Mouse (Mus musculus) neural tube, embryonic 13.5 days (tissue): Measurements from ENCODE around the gene Ulk1. TPM values are rescaled to one million over a fixed set of nuclear protein-coding genes. Genes with fewer than 3 reads are reported as not detected.

Experiments used
- ATAC-seq: fragments of 200-750 bp; cut with Nextera tagmentation; 2 replicates; pipeline ENCODE4 v1.8.0; 2017; ENCODE audit warnings: low read depth, mild to moderate bottlenecking, moderate TSS enrichment, moderate library complexity
- H3K27ac ChIP-seq: fragments of 300-500 bp; sonication (generic); replicated peaks from 2 replicates; pipeline ENCODE4 v1.5.1; 2015; ENCODE audit warnings: moderate library complexity, mild to moderate bottlenecking, inconsistent platforms
- H3K27me3 ChIP-seq: fragments of 300-500 bp; sonication (generic); 2 replicates; pipeline ENCODE4 v1.6.1; 2015; ENCODE audit warnings: mild to moderate bottlenecking, inconsistent platforms
- H3K36me3 ChIP-seq: fragments of 300-500 bp; sonication (generic); 2 replicates; pipeline ENCODE4 v1.6.1; 2015; ENCODE audit warnings: mild to moderate bottlenecking, inconsistent platforms
- H3K4me1 ChIP-seq: fragments of 300-500 bp; sonication (generic); replicated peaks from 2 replicates; pipeline ENCODE4 v1.6.1; 2015; ENCODE audit warnings: inconsistent platforms
- H3K4me2 ChIP-seq: fragments of 300-500 bp; sonication (generic); 2 replicates; pipeline ENCODE4 v1.6.1; 2015; ENCODE audit warnings: inconsistent platforms, mild to moderate bottlenecking, moderate library complexity
- H3K4me3 ChIP-seq: fragments of 300-500 bp; sonication (generic); 2 replicates; pipeline ENCODE4 v1.5.1; 2015; ENCODE audit warnings: mild to moderate bottlenecking, inconsistent platforms
- H3K9ac ChIP-seq: fragments of 300-500 bp; sonication (generic); 2 replicates; pipeline ENCODE4 v1.6.1; 2015; ENCODE audit warnings: moderate library complexity, mild to moderate bottlenecking, inconsistent platforms
- H3K9me3 ChIP-seq: fragments of 300-500 bp; sonication (generic); 2 replicates; pipeline ENCODE4 v1.6.1; 2016; ENCODE audit warnings: inconsistent platforms
- whole genome bisulfite sequencing: fragments of 180-500 bp; shearing (Covaris S2); methylation state at CpG from one replicate; pipeline ENCODE4 v1.1.7; 2015; 5-methylcytosine and 5-hydroxymethylcytosine counted together
- polyA plus RNA-seq: library from polyadenylated mRNA; unstranded; fragments of >200 nt; fragmentation: Nextera tagmentation; extraction: Ambion mirVana; gene quantifications from 2 replicates; pipeline ENCODE4 v1.2.1, GENCODE M21; 2015

The Ulk1 gene
- polyA plus RNA-seq, 1 experiment from 2014 or later, result 30.3 TPM

DNA sequence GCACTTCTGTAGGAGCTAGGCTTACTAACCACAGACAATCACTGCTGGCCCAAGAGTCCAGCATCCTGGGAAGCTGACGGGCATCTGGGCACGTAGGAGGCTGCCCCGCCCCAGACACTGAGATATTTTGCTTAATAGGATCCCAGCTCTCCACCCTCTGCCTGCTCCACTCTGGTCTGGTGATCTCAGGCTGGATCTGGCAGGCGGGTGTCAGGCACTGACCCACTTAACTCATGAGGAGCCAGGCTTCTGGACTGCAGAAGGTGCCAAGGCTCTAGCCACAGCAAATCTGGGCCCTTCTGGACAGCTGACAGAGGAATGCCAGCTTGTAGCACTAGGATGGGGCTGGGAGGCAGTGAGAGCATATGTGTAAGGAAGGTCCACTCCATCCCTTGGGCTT is 7.7 kb downstream of the Ulk1 start:
- Histone ChIP-seq H3K9me3 (no peaks in the 10 kb centered on the region), H3K4me1 (peaks cover 43% of the 10 kb centered on the region), H3K9ac (no peak overlapping the region), H3K27ac (no peak overlapping the region), H3K4me3 (no peak overlapping the region), H3K36me3 (peaks cover 73% of the 10 kb centered on the region), H3K4me2 (no peak overlapping the region), H3K27me3 (no peaks in the 10 kb centered on the region)
- ATAC-seq, result no peak
- 91% methylated on average over 4 of the region's 4 CpGs for WGBS

DNA sequence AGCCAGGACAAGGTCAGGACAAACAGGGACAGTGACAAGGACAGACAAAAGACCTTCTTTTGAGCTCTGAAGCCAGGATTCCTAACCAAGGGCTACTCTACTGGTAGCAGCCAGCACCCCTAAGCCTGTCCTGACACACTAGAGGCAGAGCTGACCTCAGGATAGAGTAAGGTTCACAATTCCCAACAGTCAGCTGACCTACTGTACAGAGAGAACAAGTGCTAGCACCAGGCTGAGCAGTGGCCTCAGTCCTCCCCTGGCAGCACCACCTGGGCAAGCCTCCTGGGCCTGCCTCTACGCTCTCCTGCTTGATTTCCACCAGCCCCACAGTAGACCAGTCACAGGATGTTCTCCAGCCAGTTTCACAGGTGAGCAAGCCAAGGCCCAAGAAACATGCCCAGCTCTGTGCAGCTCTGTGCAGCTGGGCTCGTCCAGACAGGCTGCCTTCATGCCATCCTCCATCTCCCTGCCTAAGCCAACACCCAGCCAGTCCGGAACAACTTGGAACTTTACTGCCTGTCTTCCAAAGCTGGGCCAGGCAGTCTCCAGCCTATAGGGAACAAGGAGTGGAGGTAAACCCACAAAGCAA is 8.8 kb downstream of the Ulk1 start:
- H3K4me1 ChIP-seq, result peaks cover 32% of the 10 kb centered on the region
- H3K36me3 ChIP-seq, result peaks cover 84% of the 10 kb centered on the region
- H3K27ac ChIP-seq, result no peak overlapping the region
- H3K4me2 ChIP-seq, result no peak overlapping the region
- ATAC-seq, result no peak
- no peaks in the 10 kb centered on the region for H3K9me3 ChIP-seq
- 93% methylated on average over 3 of the region's 3 CpGs for WGBS
- H3K4me3 ChIP-seq, result no peak overlapping the region
- H3K9ac ChIP-seq, result no peak overlapping the region
- H3K27me3 ChIP-seq, result no peaks in the 10 kb centered on the region

DNA sequence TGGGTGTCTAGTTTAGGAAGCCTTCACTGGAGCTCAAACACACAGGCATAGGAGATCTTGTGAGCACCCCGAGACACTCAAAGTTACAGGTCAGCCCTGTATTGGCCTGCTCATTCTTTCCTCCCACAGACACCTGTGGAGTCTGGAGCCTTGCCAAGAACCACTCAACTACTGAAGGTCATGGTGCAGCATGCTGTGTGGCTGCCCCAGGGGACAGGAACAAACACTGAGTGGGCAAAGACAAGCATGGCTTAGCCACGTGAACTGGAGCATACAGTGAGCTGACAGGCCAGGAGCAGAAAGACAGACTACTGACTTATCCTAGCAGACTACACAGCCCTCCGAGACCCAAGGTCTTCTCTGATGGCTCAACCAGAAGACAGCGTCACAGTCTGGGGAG is 12.2 kb downstream of the Ulk1 start:
- H3K4me3 ChIP-seq, result no peak overlapping the region
- no peak overlapping the region for H3K9ac ChIP-seq

DNA sequence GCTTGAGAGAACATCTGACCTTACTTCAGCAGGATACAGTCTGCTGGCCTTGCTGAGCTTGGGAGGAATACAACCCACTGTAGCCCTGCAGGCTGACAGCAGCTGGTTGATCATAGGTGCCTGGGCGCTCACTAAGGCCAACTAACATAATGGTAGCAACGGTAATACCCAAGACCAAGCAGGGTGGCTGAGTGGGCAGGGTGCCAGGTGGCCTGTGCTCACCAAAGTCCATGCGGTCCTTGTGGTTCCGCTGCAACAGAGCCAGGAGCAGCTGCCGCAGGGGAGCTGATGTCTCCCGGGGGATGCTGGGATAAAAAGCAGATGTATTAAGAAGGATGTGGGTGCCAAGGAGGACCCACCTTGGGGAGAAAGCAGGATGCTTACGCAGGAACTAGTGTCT is 15.5 kb downstream of the Ulk1 start:
- no peak overlapping the region for H3K9ac ChIP-seq
- no peaks in the 10 kb centered on the region for H3K9me3 ChIP-seq
- H3K36me3 ChIP-seq, result peaks cover 100% of the 10 kb centered on the region
- no peak overlapping the region for H3K27ac ChIP-seq
- 82% methylated on average over 7 of the region's 7 CpGs for WGBS
- H3K27me3 ChIP-seq, result no peaks in the 10 kb centered on the region
- H3K4me2 ChIP-seq, result no peak overlapping the region
- no peaks in the 10 kb centered on the region for H3K4me1 ChIP-seq
- no peak for ATAC-seq
- H3K4me3 ChIP-seq, result no peak overlapping the region

More for the DNA sequence above, 12.2 kb downstream of the Ulk1 start:
- Histone ChIP-seq H3K4me1 (peaks cover 5% of the 10 kb centered on the region; the same call in 1 of the 2 replicates), H3K27me3 (no peaks in the 10 kb centered on the region), H3K36me3 (peaks cover 97% of the 10 kb centered on the region), H3K27ac (no peak overlapping the region), H3K4me2 (no peak overlapping the region), H3K9me3 (no peaks in the 10 kb centered on the region)
- 67% methylated on average over 4 of the region's 4 CpGs for WGBS
- no peak for ATAC-seq

DNA sequence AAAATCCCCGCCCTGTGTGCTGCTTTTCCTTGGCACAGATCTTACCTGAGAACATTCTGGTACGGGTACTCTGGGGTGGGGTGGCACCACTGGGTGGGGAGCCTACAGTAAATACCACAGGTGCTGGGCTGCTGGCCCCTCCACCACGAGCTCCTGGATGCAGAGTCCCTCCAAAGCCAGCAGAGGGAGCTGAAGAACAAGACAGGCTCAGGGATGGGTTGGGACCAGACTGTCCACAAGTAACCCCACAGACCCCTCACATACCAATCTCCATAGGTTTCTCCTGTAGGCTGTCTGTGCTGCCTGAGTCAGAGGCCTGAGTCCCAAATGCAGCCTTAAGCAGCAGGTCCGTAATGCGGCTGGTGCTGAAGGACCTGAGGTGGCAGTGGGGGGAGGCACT is 21.2 kb downstream of the Ulk1 start:
- H3K36me3 ChIP-seq, result peaks cover 94% of the 10 kb centered on the region
- H3K4me2 ChIP-seq, result no peak overlapping the region
- H3K4me3 ChIP-seq, result no peak overlapping the region
- no peak overlapping the region for H3K27ac ChIP-seq
- WGBS, result 72% methylated on average over 5 of the region's 5 CpGs
- no peaks in the 10 kb centered on the region for H3K4me1 ChIP-seq
- no peaks in the 10 kb centered on the region for H3K27me3 ChIP-seq
- H3K9ac ChIP-seq, result no peak overlapping the region
- ATAC-seq, result peak; percentile 41; the same call in 1 of the 2 replicates
- H3K9me3 ChIP-seq, result no peaks in the 10 kb centered on the region

DNA sequence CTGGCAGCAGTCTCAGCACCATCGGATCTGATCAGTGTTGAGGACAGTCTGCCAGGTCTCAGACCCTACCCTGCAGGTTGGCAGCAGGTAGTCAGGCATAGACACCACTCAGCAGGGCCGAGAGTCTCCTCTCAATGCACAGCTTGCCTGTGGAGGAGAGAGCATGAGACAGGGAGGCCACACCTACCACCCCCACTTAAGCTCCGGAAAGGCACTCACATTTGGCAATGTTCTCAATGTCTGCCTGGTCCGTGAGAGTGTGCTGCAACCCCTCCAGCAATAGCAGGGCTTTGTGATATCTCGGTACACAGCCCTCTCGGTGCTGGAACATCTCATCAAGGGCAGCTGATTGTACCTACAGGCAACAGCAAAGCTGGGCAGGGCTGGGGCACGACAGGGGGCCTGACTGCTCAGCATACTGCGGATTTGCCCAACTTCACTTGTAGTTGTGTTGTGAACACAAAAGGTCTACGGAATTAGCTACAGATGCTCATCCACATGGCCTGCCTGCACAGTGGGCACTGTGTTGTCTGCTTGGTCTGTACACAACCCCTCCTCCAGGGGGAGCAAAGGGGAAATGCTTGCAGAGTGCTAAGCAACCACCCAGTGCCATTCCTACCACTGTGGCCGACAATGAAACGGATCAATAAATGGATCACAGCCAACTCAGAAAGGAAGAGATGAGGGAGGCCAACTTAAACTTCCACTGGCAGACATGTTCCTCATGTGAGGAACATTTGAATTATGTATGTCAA is 23.6 kb downstream of the Ulk1 start:
- ATAC-seq, result no peak
- Histone ChIP-seq H3K9ac (no peak overlapping the region), H3K9me3 (no peaks in the 10 kb centered on the region), H3K4me2 (no peak overlapping the region), H3K4me1 (no peaks in the 10 kb centered on the region), H3K4me3 (no peak overlapping the region), H3K27ac (no peak overlapping the region), H3K27me3 (no peaks in the 10 kb centered on the region), H3K36me3 (peaks cover 70% of the 10 kb centered on the region)
- WGBS, result 85% methylated on average over 11 of the region's 11 CpGs

DNA sequence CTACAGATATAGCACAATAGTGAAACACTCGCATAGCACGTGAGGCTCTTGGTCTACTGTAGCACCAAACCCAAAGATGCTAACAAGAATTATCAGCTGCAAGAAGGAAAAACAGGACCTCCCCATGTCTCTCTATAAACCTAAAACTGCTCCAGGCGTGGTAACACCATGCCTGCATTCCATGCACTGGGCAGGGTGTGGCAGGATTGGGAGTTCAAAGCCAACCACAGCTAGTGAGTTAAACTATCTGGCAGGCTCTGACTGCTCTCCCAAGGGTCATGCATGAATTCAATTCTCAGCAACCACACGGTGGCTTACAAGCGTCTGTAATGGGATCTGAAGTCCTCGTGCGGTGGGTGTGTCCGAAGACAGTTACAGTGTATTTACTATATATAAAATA is 26.7 kb downstream of the Ulk1 start:
- no peak overlapping the region for H3K9ac ChIP-seq
- no peaks in the 10 kb centered on the region for H3K27me3 ChIP-seq
- no peak overlapping the region for H3K27ac ChIP-seq
- no peak overlapping the region for H3K4me3 ChIP-seq
- peaks cover 39% of the 10 kb centered on the region for H3K36me3 ChIP-seq
- no peaks in the 10 kb centered on the region for H3K9me3 ChIP-seq
- no peak overlapping the region for H3K4me2 ChIP-seq
- peaks cover 28% of the 10 kb centered on the region for H3K4me1 ChIP-seq
- WGBS, result 74% methylated on average over 8 of the region's 8 CpGs
- no peak for ATAC-seq

DNA sequence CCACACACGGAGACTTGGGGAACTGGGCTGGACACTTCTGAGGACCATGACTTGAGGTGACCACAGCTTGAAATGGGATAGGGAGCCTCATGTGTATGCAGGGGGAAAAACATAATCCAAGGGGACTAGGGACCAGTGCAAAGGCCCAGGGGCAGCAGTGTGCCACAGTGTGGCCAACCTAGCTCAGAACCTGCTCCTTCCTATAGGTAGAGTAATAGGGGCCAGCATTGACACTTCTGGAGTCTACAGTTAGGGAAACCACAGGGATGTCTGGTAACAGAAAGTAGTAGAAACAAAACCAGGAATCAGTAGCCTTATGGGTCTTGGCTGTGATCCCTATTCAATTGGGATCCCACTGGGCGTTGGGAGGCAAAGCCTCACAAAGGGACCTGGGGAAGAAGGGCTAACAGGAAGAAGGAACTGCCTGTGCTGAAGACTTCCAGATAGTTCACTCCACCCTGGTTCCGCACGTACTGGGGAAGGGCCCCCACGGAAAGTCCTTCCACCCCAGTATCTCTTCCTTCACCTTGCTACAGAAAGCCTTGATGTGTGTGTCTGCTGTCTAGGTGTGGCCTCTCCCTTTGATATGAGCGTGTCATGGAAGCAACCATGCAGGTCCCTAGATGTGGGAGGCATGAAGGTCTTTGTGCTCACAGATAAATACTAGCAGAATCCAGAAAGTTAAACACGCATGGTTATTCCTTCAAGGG is 28.2 kb downstream of the Ulk1 start:
- H3K4me2 ChIP-seq, result 0 out of 2 replicates have a peak overlapping the region, but pooled peaks have one; percentile 95
- no peaks in the 10 kb centered on the region for H3K9me3 ChIP-seq
- WGBS, result 86% methylated on average over 7 of the region's 7 CpGs
- no peak overlapping the region for H3K4me3 ChIP-seq
- no peak overlapping the region for H3K9ac ChIP-seq
- peaks cover 34% of the 10 kb centered on the region for H3K36me3 ChIP-seq
- H3K27ac ChIP-seq, result no peak overlapping the region
- no peaks in the 10 kb centered on the region for H3K27me3 ChIP-seq
- no peak for ATAC-seq
- H3K4me1 ChIP-seq, result peaks cover 28% of the 10 kb centered on the region

DNA sequence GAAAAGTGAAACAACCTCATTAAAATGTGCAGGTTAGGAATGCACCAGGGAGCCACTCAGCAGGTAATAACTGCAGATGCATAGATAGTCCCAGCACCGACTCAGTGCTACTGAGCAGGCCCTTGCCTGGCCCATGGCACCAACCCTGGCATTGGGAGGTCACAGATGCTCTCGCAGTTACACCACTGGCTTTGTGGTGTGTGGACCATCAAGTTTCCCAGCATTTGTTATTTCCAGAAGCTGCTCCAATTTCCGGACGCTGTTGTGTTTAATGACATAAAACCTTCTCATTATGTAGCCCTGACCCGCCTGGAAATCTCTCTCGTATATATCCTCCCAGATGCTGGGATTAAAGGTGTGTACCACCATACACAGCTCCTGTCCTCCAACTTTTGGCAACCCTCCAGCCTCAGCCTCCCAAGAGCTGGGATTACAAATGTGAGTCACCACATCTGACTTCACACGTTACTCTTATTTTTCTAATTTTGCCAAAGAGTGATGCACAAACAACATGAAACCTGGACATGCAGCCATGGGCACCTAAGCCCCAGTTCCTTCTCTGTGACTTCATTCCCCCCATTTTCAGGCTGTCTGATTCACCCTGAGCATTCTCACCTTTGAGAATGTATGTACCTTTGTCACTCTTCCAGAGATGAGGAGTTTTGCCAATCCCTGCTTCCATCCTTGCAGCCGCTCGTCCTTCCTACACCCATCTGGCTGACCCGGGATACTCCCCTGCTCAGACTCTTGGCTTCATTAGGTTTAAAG is 29.0 kb downstream of the Ulk1 start:
- 65% methylated on average over 10 of the region's 10 CpGs for WGBS
- Histone ChIP-seq H3K27ac (peak overlapping the region; percentile 34; the same call in 1 of the 2 replicates), H3K36me3 (peaks cover 34% of the 10 kb centered on the region), H3K4me1 (peaks cover 28% of the 10 kb centered on the region), H3K9me3 (no peaks in the 10 kb centered on the region), H3K4me2 (peak overlapping the region; percentile 95), H3K27me3 (no peaks in the 10 kb centered on the region), H3K9ac (peak overlapping the region; percentile 85), H3K4me3 (peak overlapping the region; percentile 72)
- peak; percentile 63 for ATAC-seq

DNA sequence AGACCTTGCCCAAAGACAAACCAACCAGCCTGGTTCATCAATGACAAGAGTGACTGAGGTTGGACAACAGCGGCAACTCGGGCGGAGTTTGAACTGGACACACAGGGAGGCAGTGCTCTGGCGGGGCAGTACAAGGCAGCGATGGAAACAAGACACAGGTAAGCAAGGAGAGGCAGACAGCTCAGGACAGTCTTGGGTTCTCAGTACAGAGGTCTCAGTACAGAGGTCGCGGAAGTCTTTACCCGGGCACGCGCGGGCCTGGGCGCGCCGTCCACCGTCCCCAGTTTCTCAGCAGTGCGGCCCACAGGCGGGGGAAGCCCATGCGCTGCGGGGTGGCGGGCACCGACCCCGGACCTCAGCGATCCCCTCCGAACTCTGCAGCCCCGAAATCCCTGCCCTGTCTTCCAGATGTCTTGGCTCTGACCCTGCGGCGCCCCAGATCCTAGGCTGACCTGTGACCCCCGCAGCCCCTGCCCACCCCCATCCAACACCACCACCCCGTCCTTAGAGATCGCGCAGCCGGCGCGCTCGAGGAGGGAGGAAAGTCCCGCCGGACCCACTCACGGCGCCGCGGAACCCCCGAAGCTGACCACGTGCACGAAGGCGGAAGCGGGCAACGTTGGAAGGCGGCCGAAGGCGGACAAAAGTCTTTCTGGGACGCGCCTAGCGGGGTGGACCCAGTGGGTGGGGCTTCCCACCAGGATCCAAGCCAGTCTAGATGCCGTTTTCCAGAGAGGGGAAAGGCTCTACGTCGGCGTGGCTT is 29.7 kb downstream of the Ulk1 start, which contains the start of gene Pus1:
Gene Pus1 (minus strand): TSS at position 662 of the 763 bp plus-strand sequence.
- Histone ChIP-seq H3K4me2 (peak within 1 kb of the TSS; percentile 95), H3K36me3 (peaks cover 35% of the 10 kb centered on the region), H3K9ac (peak within 1 kb of the TSS; percentile 85), H3K27ac (peak within 1 kb of the TSS; percentile 34; the same call in 1 of the 2 replicates), H3K9me3 (no peaks in the 10 kb centered on the region), H3K4me3 (peak within 1 kb of the TSS; percentile 72), H3K27me3 (no peaks in the 10 kb centered on the region), H3K4me1 (peaks cover 28% of the 10 kb centered on the region)
- under 1% methylated on average over 57 of the region's 57 CpGs for WGBS
- peak; percentile 81 for ATAC-seq

DNA sequence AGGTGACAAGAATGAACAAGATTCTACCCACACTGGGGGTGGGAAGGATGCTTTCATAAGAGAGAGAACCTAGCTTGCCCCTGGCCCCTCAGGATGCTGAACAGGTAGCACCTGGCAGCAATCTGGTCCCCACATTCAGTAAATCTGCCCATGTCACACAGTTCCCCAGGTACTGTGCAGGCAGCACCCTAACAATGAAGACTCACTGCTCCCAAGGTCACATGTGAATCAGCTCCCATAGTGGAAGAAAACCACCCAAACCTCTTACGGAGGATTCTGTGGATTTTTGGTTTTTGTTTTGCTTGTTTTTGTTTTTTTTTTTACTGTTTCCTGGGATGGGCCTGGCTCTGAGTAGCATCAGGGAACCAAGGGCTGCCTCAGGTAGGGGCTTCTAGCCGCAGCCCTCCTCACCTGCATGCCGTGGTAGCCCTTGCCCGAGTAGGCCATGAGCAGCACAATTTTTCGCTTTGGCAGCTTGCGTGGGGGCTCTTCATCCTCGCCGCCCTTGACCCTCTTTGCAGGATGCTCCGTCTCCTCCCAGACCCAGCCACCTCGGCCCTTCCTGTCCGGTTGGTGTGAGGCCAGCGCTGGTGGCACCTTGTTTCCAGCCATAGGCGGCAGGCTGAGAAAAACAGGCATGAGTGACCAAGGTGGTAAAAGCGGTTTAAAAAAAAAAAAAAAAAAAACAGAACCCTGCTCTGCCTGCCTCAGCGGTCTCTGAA is 30.5 kb downstream of the Ulk1 start:
- Histone ChIP-seq H3K27ac (no peak overlapping the region), H3K4me1 (peaks cover 28% of the 10 kb centered on the region), H3K4me3 (peak overlapping the region; percentile 72), H3K27me3 (no peaks in the 10 kb centered on the region), H3K9ac (peak overlapping the region; percentile 85), H3K9me3 (no peaks in the 10 kb centered on the region), H3K36me3 (peaks cover 37% of the 10 kb centered on the region), H3K4me2 (peak overlapping the region; percentile 95)
- no peak for ATAC-seq
- WGBS, result 21% methylated on average over 15 of the region's 15 CpGs
